Mouse (Mus musculus) MEL (cell line): ENCODE data around the gene Cabcoco1. TPM values are rescaled to one million over a fixed set of nuclear protein-coding genes. Genes with fewer than 3 reads are reported as not detected.

Experiments used
- DNase-seq: peaks from one replicate; pipeline ENCODE4 v3.0.0; 2011; ENCODE audit warnings: low read depth, low spot score
- H3K27ac ChIP-seq: 2 replicates; pipeline ENCODE4 v1.5.1; 2012; ENCODE audit warnings: low read depth, mild to moderate bottlenecking, control low read depth, low read length, moderate library complexity; ENCODE audit not compliant: control insufficient read depth
- H3K27me3 ChIP-seq, 2 experiments: fragments of 150-350 bp in 1 of 2; sonication (generic) in 1 of 2; 2 replicates each; pipeline ENCODE4 v1.6.1; 2012; ENCODE audit warnings: low read length in 2 of 2, mild to moderate bottlenecking in 2 of 2, improper control_type of control experiment in 1 of 2, moderate library complexity in 1 of 2; ENCODE audit not compliant: insufficient read depth in 2 of 2, control insufficient read depth in 1 of 2
- H3K36me3 ChIP-seq, 2 experiments: 2 replicates each; pipeline ENCODE4 v1.6.1; 2012 to 2014; ENCODE audit warnings: low read length in 2 of 2, improper control_type of control experiment in 1 of 2, inconsistent platforms in 1 of 2, mild to moderate bottlenecking in 1 of 2; ENCODE audit not compliant: insufficient read depth in 2 of 2, control insufficient read depth in 1 of 2
- H3K4me1 ChIP-seq, 2 experiments: fragments of 150-350 bp in 1 of 2; sonication (generic) in 1 of 2; 2 replicates each; pipeline ENCODE4 v1.6.1; 2012; ENCODE audit warnings: low read length in 2 of 2, improper control_type of control experiment in 1 of 2, mild to moderate bottlenecking in 1 of 2; ENCODE audit not compliant: insufficient read depth in 2 of 2, control insufficient read depth in 1 of 2
- H3K4me3 ChIP-seq, 2 experiments: fragments of 150-350 bp in 1 of 2; sonication (generic) in 1 of 2; 2 replicates each; pipeline ENCODE4 v1.5.1; 2012; ENCODE audit warnings: low read depth in 2 of 2, low read length in 2 of 2, mild to moderate bottlenecking in 2 of 2, moderate library complexity in 2 of 2, control low read depth in 1 of 2, improper control_type of control experiment in 1 of 2; ENCODE audit not compliant: control insufficient read depth in 1 of 2, insufficient read depth in 1 of 2
- H3K79me2 ChIP-seq: 2 replicates; pipeline ENCODE4 v1.6.1; 2012; ENCODE audit warnings: mild to moderate bottlenecking, low read length, moderate library complexity; ENCODE audit not compliant: control insufficient read depth, poor library complexity, insufficient read depth
- H3K9ac ChIP-seq: 2 replicates; pipeline ENCODE4 v1.6.1; 2012; ENCODE audit warnings: low read depth, mild to moderate bottlenecking, control low read depth, low read length, moderate library complexity; ENCODE audit not compliant: control insufficient read depth, poor library complexity, severe bottlenecking
- H3K9me3 ChIP-seq: fragments of 150-350 bp; sonication (generic); replicated peaks from 2 replicates; pipeline ENCODE4 v1.6.1; 2012; ENCODE audit warnings: mild to moderate bottlenecking, low read length, improper control_type of control experiment, moderate library complexity; ENCODE audit not compliant: insufficient read depth
- CTCF ChIP-seq, 3 experiments: IDR thresholded peaks in 2 of 3; conservative IDR thresholded peaks in 1 of 3; 2 replicates each; pipeline ENCODE4 v1.5.1; 2011 to 2012; ENCODE audit warnings: low read length in 3 of 3, low read depth in 2 of 3, mild to moderate bottlenecking in 2 of 3, improper control_type of control experiment in 1 of 3, inconsistent platforms in 1 of 3, mixed read lengths in 1 of 3, moderate library complexity in 1 of 3; ENCODE audit not compliant: control insufficient read depth in 1 of 3, insufficient read depth in 1 of 3, poor library complexity in 1 of 3, severe bottlenecking in 1 of 3
- ELF1 ChIP-seq: IDR thresholded peaks from 2 replicates; pipeline ENCODE4 v1.6.1; 2014; ENCODE audit warnings: low read depth, mild to moderate bottlenecking, inconsistent platforms, low read length, improper control_type of control experiment, moderate library complexity
- ETS1 ChIP-seq: IDR thresholded peaks from 2 replicates; pipeline ENCODE4 v1.6.1; 2012; ENCODE audit warnings: low read depth, mild to moderate bottlenecking, inconsistent platforms, low read length, improper control_type of control experiment, moderate library complexity
- GATA1 ChIP-seq: IDR thresholded peaks from 2 replicates; pipeline ENCODE4 v1.6.1; 2011; ENCODE audit warnings: low read depth, low read length, improper control_type of control experiment
- HCFC1 ChIP-seq: IDR thresholded peaks from 2 replicates; pipeline ENCODE4 v1.6.1; 2012; ENCODE audit warnings: low read depth, mild to moderate bottlenecking, inconsistent platforms, low read length, improper control_type of control experiment, moderate library complexity
- KAT2A ChIP-seq: conservative IDR thresholded peaks from 2 replicates; pipeline ENCODE4 v1.6.1; 2012; ENCODE audit warnings: low read depth, low read length, improper control_type of control experiment, inconsistent platforms
- MAZ ChIP-seq: IDR thresholded peaks from 2 replicates; pipeline ENCODE4 v1.6.1; 2012; ENCODE audit warnings: low read depth, mild to moderate bottlenecking, inconsistent platforms, low read length, improper control_type of control experiment
- MEF2A ChIP-seq: IDR thresholded peaks from 2 replicates; pipeline ENCODE4 v1.6.1; 2014; ENCODE audit warnings: low read depth, mild to moderate bottlenecking, inconsistent platforms, low read length, improper control_type of control experiment; ENCODE audit not compliant: poor library complexity, insufficient replicate concordance, severe bottlenecking; ENCODE audit errors: extremely low read depth
- MXI1 ChIP-seq: IDR thresholded peaks from 2 replicates; pipeline ENCODE4 v1.6.1; 2011; ENCODE audit warnings: mild to moderate bottlenecking, low read depth, low read length, improper control_type of control experiment
- NRF1 ChIP-seq: IDR thresholded peaks from 2 replicates; pipeline ENCODE4 v1.6.1; 2014; ENCODE audit warnings: low read depth, mild to moderate bottlenecking, inconsistent platforms, low read length, improper control_type of control experiment, moderate library complexity; ENCODE audit not compliant: poor library complexity, insufficient read depth, severe bottlenecking
- POLR2A ChIP-seq, 2 experiments: IDR thresholded peaks; 2 replicates each; pipeline ENCODE4 v1.6.1; 2011 to 2012; ENCODE audit warnings: low read length in 2 of 2, mild to moderate bottlenecking in 2 of 2, control low read depth in 1 of 2, improper control_type of control experiment in 1 of 2, low read depth in 1 of 2, moderate library complexity in 1 of 2; ENCODE audit not compliant: control insufficient read depth in 1 of 2, insufficient read depth in 1 of 2, poor library complexity in 1 of 2
- RAD21 ChIP-seq: IDR thresholded peaks from 2 replicates; pipeline ENCODE4 v1.6.1; 2011; ENCODE audit warnings: mild to moderate bottlenecking, low read depth, low read length, improper control_type of control experiment
- RCOR1 ChIP-seq: IDR thresholded peaks from 2 replicates; pipeline ENCODE4 v1.6.1; 2012; ENCODE audit warnings: low read depth, mild to moderate bottlenecking, inconsistent platforms, low read length, improper control_type of control experiment
- SIN3A ChIP-seq: IDR thresholded peaks from 2 replicates; pipeline ENCODE4 v1.6.1; 2012; ENCODE audit warnings: low read length, improper control_type of control experiment, inconsistent platforms
- TAL1 ChIP-seq: IDR thresholded peaks from 2 replicates; pipeline ENCODE4 v1.6.1; 2012; ENCODE audit warnings: mild to moderate bottlenecking, inconsistent platforms, low read length, moderate library complexity, mixed read lengths
- ZMIZ1 ChIP-seq: IDR thresholded peaks from 2 replicates; pipeline ENCODE4 v1.6.1; 2012; ENCODE audit warnings: low read depth, mild to moderate bottlenecking, inconsistent platforms, low read length, improper control_type of control experiment, moderate library complexity
- polyA plus RNA-seq, 2 experiments: library from polyadenylated mRNA; stranded (reverse) in 1 of 2; unstranded in 1 of 2; fragments of >175 nt in 1 of 2; fragments of >200 nt in 1 of 2; gene quantifications; 2 replicates each; pipeline versions ENCODE4 v1.2.1 to v1.2.4; 2012; ENCODE audit warnings: low replicate concordance in 2 of 2, low read depth in 1 of 2; ENCODE audit not compliant: insufficient read length in 2 of 2, insufficient read depth in 1 of 2, missing spikeins in 1 of 2
- total RNA-seq: library from RNA; depleted of rRNA; stranded (reverse); fragments of 300-350 nt; gene quantifications from 2 replicates; pipeline ENCODE4 v1.2.3, GENCODE M21; 2012

The Cabcoco1 gene
- total and polyA plus RNA-seq, 3 experiments: not detected

GRCm38 (mm10) chr10:68457019-68457418 is 84.7 kb downstream of the Cabcoco1 start:
- H3K4me1 ChIP-seq: no peaks in the 10 kb centered on the region
- H3K79me2 ChIP-seq: no peaks in the 10 kb centered on the region
- H3K9ac ChIP-seq: no peak overlapping the region
- DNase-seq: no peak
- H3K27ac ChIP-seq: no peak overlapping the region
- TF ChIP-seq GATA1: no peak
- TF ChIP-seq TAL1: no peak
- no peak for TF ChIP-seq MAZ
- no peak for TF ChIP-seq MEF2A
- TF ChIP-seq NRF1: no peak
- no peak for TF ChIP-seq RCOR1
- no peak for TF ChIP-seq ETS1
- no peak for TF ChIP-seq RAD21
- no peaks in the 10 kb centered on the region for H3K27me3 ChIP-seq
- H3K9me3 ChIP-seq: no peaks in the 10 kb centered on the region
- H3K36me3 ChIP-seq: no peaks in the 10 kb centered on the region
- no peak overlapping the region for H3K4me3 ChIP-seq

- Histone ChIP-seq H3K4me3 (no peak overlapping the region), H3K4me1 (no peaks in the 10 kb centered on the region), H3K27me3 (no peaks in the 10 kb centered on the region), H3K79me2 (no peaks in the 10 kb centered on the region), H3K9me3 (no peaks in the 10 kb centered on the region), H3K36me3 (no peaks in the 10 kb centered on the region), H3K27ac (no peak overlapping the region), H3K9ac (no peak overlapping the region)
- DNase-seq: no peak
- no peak for TF ChIP-seq CTCF (IDR thresholded peaks at IDR 0.05 in 2 of 3, conservative IDR thresholded peaks at IDR 0.05 in 1 of 3; ENCODE audit: control insufficient read depth in 1 of 3, insufficient read depth in 1 of 3, low read depth in 2 of 3, low read length in 3 of 3, poor library complexity in 1 of 3, severe bottlenecking in 1 of 3)
- TF ChIP-seq RAD21: no peak
- TF ChIP-seq HCFC1: no peak
- no peak for TF ChIP-seq ZMIZ1
- no peak for TF ChIP-seq POLR2A (IDR thresholded peaks at IDR 0.05; ENCODE audit: control insufficient read depth in 1 of 2, insufficient read depth in 1 of 2, low read depth in 1 of 2, low read length in 2 of 2, poor library complexity in 1 of 2)
- TF ChIP-seq RCOR1: no peak
- TF ChIP-seq KAT2A: no peak
- no peak for TF ChIP-seq MAZ
- no peak for TF ChIP-seq MEF2A
- no peak for TF ChIP-seq MXI1
- no peak for TF ChIP-seq SIN3A
- no peak for TF ChIP-seq ELF1
Measured at GRCm38 (mm10) chr10:68454541-68454940, 87.2 kb downstream of the Cabcoco1 start.
